Mouse (Mus musculus) CH12.LX (cell line): ENCODE measurements at regions not wholly inside any gene's neighbourhood (a gene's known extent, or its start where the extent isn't known, plus 50 kb on each side); places are given as distances from the start of the nearest gene placed in this dataset.

ENCODE experiments used
- DNase-seq: peaks from one replicate; pipeline ENCODE4 v3.0.0-alpha.2; 2013; ENCODE audit errors: extremely low read depth
- H3K27ac ChIP-seq: 2 replicates; pipeline ENCODE4 v1.5.1; 2012; ENCODE audit warnings: low read depth, mild to moderate bottlenecking, control low read depth, moderate library complexity; ENCODE audit not compliant: insufficient read depth
- H3K27me3 ChIP-seq: replicated peaks from 2 replicates; pipeline ENCODE3; 2012; ENCODE audit warnings: inconsistent platforms
- H3K36me3 ChIP-seq, 2 experiments: replicated peaks in 1 of 2; 2 replicates each; pipeline versions ENCODE3 to v1.6.1; 2012; ENCODE audit warnings: inconsistent platforms in 1 of 2, low read length in 1 of 2, mild to moderate bottlenecking in 1 of 2, mixed read lengths in 1 of 2, moderate library complexity in 1 of 2; ENCODE audit not compliant: control insufficient read depth in 1 of 2, insufficient read depth in 1 of 2
- H3K4me1 ChIP-seq, 2 experiments: 2 replicates each; pipeline ENCODE4 v1.6.1; 2012; ENCODE audit warnings: inconsistent platforms in 1 of 2, moderate library complexity in 1 of 2; ENCODE audit not compliant: insufficient read depth in 2 of 2, control insufficient read depth in 1 of 2
- H3K4me2 ChIP-seq: 2 replicates; pipeline ENCODE4 v1.6.1; 2012; ENCODE audit warnings: low read depth, mild to moderate bottlenecking, control low read depth; ENCODE audit not compliant: poor library complexity, insufficient read depth, severe bottlenecking
- H3K4me3 ChIP-seq, 3 experiments: fragments of 150-350 bp in 1 of 3; sonication (generic) in 1 of 3; replicated peaks in 1 of 3; 2 replicates each; pipeline versions ENCODE3 to v1.5.1; 2011 to 2012; ENCODE audit warnings: low read depth in 2 of 3, low read length in 2 of 3, mild to moderate bottlenecking in 2 of 3, moderate library complexity in 2 of 3, control low read depth in 1 of 3, improper control_type of control experiment in 1 of 3, inconsistent platforms in 1 of 3, mixed read lengths in 1 of 3; ENCODE audit not compliant: poor library complexity in 1 of 3
- H3K79me2 ChIP-seq: replicated peaks from 2 replicates; pipeline ENCODE4 v1.6.1; 2012; ENCODE audit warnings: mild to moderate bottlenecking, moderate library complexity; ENCODE audit not compliant: control insufficient read depth, poor library complexity, insufficient read depth, severe bottlenecking; ENCODE audit errors: extremely low read depth
- H3K9ac ChIP-seq: 2 replicates; pipeline ENCODE4 v1.6.1; 2012; ENCODE audit warnings: low read depth, mild to moderate bottlenecking, control low read depth, moderate library complexity; ENCODE audit not compliant: insufficient read depth
- H3K9me3 ChIP-seq: replicated peaks from 2 replicates; pipeline ENCODE3; 2012; ENCODE audit warnings: low read length, inconsistent platforms, mixed read lengths
- BHLHE40 ChIP-seq: IDR thresholded peaks from 2 replicates; pipeline ENCODE4 v1.6.1; 2011; ENCODE audit warnings: mild to moderate bottlenecking, low read depth, low read length, improper control_type of control experiment
- E2F4 ChIP-seq: IDR thresholded peaks from 2 replicates; pipeline ENCODE4 v1.6.1; 2011; ENCODE audit warnings: low read depth, low read length, improper control_type of control experiment; ENCODE audit not compliant: insufficient replicate concordance
- ELF1 ChIP-seq: IDR thresholded peaks from 2 replicates; pipeline ENCODE4 v1.6.1; 2014; ENCODE audit warnings: low read depth, mild to moderate bottlenecking, inconsistent platforms, low read length, improper control_type of control experiment
- EP300 ChIP-seq: IDR thresholded peaks from 2 replicates; pipeline ENCODE4 v1.6.1; 2011; ENCODE audit warnings: low read length, improper control_type of control experiment
- ETS1 ChIP-seq: conservative IDR thresholded peaks from 2 replicates; pipeline ENCODE4 v1.6.1; 2012; ENCODE audit warnings: low read depth, mild to moderate bottlenecking, inconsistent platforms, low read length, improper control_type of control experiment, moderate library complexity
- GABPA ChIP-seq: IDR thresholded peaks from 2 replicates; pipeline ENCODE4 v1.6.1; 2012; ENCODE audit warnings: low read depth, low read length, improper control_type of control experiment, inconsistent platforms; ENCODE audit not compliant: insufficient replicate concordance
- HCFC1 ChIP-seq: IDR thresholded peaks from 2 replicates; pipeline ENCODE4 v1.6.1; 2012; ENCODE audit warnings: low read depth, mild to moderate bottlenecking, inconsistent platforms, low read length, improper control_type of control experiment
- JUN ChIP-seq: IDR thresholded peaks from 2 replicates; pipeline ENCODE4 v1.6.1; 2011; ENCODE audit warnings: low read depth, mild to moderate bottlenecking, low read length, improper control_type of control experiment, moderate library complexity; ENCODE audit not compliant: insufficient read depth
- JUND ChIP-seq: conservative IDR thresholded peaks from 2 replicates; pipeline ENCODE4 v1.6.1; 2011; ENCODE audit warnings: low read depth, low read length, improper control_type of control experiment
- KAT2A ChIP-seq: IDR thresholded peaks from 2 replicates; pipeline ENCODE4 v1.6.1; 2012; ENCODE audit warnings: low read length, improper control_type of control experiment, inconsistent platforms; ENCODE audit not compliant: insufficient replicate concordance
- MAZ ChIP-seq: IDR thresholded peaks from 2 replicates; pipeline ENCODE4 v1.6.1; 2012; ENCODE audit warnings: low read depth, mild to moderate bottlenecking, inconsistent platforms, low read length, improper control_type of control experiment, moderate library complexity
- PAX5 ChIP-seq: IDR thresholded peaks from 2 replicates; pipeline ENCODE4 v1.6.1; 2012; ENCODE audit warnings: low read length, inconsistent platforms, mixed read lengths
- SIN3A ChIP-seq: IDR thresholded peaks from 2 replicates; pipeline ENCODE4 v1.6.1; 2012; ENCODE audit warnings: low read length, improper control_type of control experiment, inconsistent platforms
- SMC3 ChIP-seq: IDR thresholded peaks from 2 replicates; pipeline ENCODE4 v1.6.1; 2011; ENCODE audit warnings: low read depth, low read length, improper control_type of control experiment
- TCF12 ChIP-seq: IDR thresholded peaks from 2 replicates; pipeline ENCODE4 v1.6.1; 2014; ENCODE audit warnings: low read depth, mild to moderate bottlenecking, inconsistent platforms, low read length, improper control_type of control experiment
- USF1 ChIP-seq: IDR thresholded peaks from 2 replicates; pipeline ENCODE4 v1.6.1; 2014; ENCODE audit warnings: low read depth, mild to moderate bottlenecking, inconsistent platforms, low read length, improper control_type of control experiment
- USF2 ChIP-seq: conservative IDR thresholded peaks from 2 replicates; pipeline ENCODE4 v1.6.1; 2011; ENCODE audit warnings: low read depth, low read length, improper control_type of control experiment
- ZC3H11A ChIP-seq: IDR thresholded peaks from 2 replicates; pipeline ENCODE4 v1.6.1; 2012; ENCODE audit warnings: low read depth, mild to moderate bottlenecking, inconsistent platforms, low read length, improper control_type of control experiment
- ZKSCAN1 ChIP-seq: IDR thresholded peaks from 2 replicates; pipeline ENCODE4 v1.6.1; 2012; ENCODE audit warnings: low read depth, inconsistent platforms, low read length, improper control_type of control experiment, borderline replicate concordance
- ZNF384 ChIP-seq: IDR thresholded peaks from 2 replicates; pipeline ENCODE4 v1.6.1; 2012; ENCODE audit warnings: low read depth, low read length, improper control_type of control experiment, inconsistent platforms
- dilution Hi-C: fragments of 300-500 bp; cut with MboI; formaldehyde crosslinking; loops from 2 replicates; pipeline ENCODE4 v1.14.3; 2020; ENCODE audit warnings: low sequenced_read_pairs; ENCODE audit not compliant: extremely low pct_unique_long_range_greater_than_20kb, extremely low pct_ligation_motif_present
- in situ Hi-C: fragments of 300-500 bp; cut with MboI; formaldehyde crosslinking; loops from 3 replicates; pipeline ENCODE4 v1.14.3; 2019; ENCODE audit warnings: low sequenced_read_pairs, low pct_ligation_motif_present, low pct_unique_long_range_greater_than_20kb, mixed read lengths

GRCm38 (mm10) chr2:85257356-85257755, 60.4 kb upstream of the Lrrc55 start:
- no peaks in the 10 kb centered on the region for H3K36me3 ChIP-seq
- H3K79me2 ChIP-seq, result no peaks in the 10 kb centered on the region
- H3K27me3 ChIP-seq, result peaks cover 40% of the 10 kb centered on the region
- no peak overlapping the region for H3K27ac ChIP-seq
- no peak overlapping the region for H3K4me3 ChIP-seq
- dilution Hi-C loops (no loop called here), in situ Hi-C loops (no loop called here)
- peaks cover 2% of the 10 kb centered on the region for H3K9me3 ChIP-seq
- no peak overlapping the region for H3K9ac ChIP-seq
- TF ChIP-seq E2F4, result no peak
- TF ChIP-seq ETS1, result no peak
- TF ChIP-seq JUND, result no peak
- no peak for TF ChIP-seq EP300
- no peak for TF ChIP-seq USF2
- no peak for TF ChIP-seq ELF1
- no peak for TF ChIP-seq MAZ
- H3K4me2 ChIP-seq, result no peak overlapping the region
- DNase-seq, result no peak
- no peaks in the 10 kb centered on the region for H3K4me1 ChIP-seq

GRCm38 (mm10) chr2:85255610-85256009, 58.6 kb upstream of the Lrrc55 start:
- TF ChIP-seq TCF12, result no peak
- TF ChIP-seq ZC3H11A, result no peak
- TF ChIP-seq USF2, result no peak
- no peak for TF ChIP-seq GABPA
- no peak for TF ChIP-seq BHLHE40
- no peak for TF ChIP-seq SIN3A
- TF ChIP-seq JUN, result no peak
- no peak for TF ChIP-seq HCFC1
- no peak for TF ChIP-seq SMC3
- no peak for TF ChIP-seq MAZ
- no peak for TF ChIP-seq ZNF384
- TF ChIP-seq ETS1, result no peak
- no peak for TF ChIP-seq PAX5
- no peak for TF ChIP-seq JUND
- TF ChIP-seq USF1, result no peak
- no peak for TF ChIP-seq ZKSCAN1
- no peak for TF ChIP-seq KAT2A
- dilution Hi-C loops, result no loop called here
- Histone ChIP-seq H3K4me1 (no peaks in the 10 kb centered on the region), H3K9ac (no peak overlapping the region), H3K4me2 (no peak overlapping the region), H3K27ac (no peak overlapping the region), H3K79me2 (no peaks in the 10 kb centered on the region), H3K9me3 (peaks cover 2% of the 10 kb centered on the region), H3K36me3 (no peaks in the 10 kb centered on the region), H3K27me3 (peaks cover 47% of the 10 kb centered on the region), H3K4me3 (no peak overlapping the region)
- DNase-seq, result no peak
- in situ Hi-C loops, result no loop called here
